Mouse (Mus musculus) mesoderm, embryonic 11.5 days (tissue): ENCODE measurements around the gene Mrpl58.

ENCODE experiments used
- DNase-seq: peaks from one replicate; pipeline ENCODE4 v3.0.0-alpha.2; 2012; ENCODE audit warnings: low read depth, low spot score

Gene Mrpl58

DNA sequence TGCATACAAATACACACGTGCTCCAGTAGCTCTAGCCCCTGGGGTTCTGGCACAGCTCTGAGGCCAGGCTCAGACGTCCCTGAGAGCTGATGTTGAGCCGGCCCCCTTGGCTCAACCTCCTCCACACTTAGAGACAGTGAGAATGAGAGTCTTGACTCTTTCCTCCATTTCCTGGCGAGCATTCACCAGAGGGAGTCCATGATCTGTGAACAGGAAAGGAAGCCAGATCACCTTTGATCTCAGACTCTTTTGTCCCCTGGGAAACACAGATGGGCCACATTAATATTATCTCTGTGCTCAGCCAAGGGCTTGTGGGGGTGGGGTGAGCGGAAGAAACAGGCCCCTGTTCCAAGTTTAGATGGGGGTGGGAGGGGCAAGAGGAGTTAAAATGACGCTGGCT lies 53.9 kb downstream of the Mrpl58 start:
- DNase-seq = no peak

GRCm38 (mm10) chr11:115460976-115461375 lies 57.4 kb downstream of the Mrpl58 start:
- no peak for DNase-seq

DNA sequence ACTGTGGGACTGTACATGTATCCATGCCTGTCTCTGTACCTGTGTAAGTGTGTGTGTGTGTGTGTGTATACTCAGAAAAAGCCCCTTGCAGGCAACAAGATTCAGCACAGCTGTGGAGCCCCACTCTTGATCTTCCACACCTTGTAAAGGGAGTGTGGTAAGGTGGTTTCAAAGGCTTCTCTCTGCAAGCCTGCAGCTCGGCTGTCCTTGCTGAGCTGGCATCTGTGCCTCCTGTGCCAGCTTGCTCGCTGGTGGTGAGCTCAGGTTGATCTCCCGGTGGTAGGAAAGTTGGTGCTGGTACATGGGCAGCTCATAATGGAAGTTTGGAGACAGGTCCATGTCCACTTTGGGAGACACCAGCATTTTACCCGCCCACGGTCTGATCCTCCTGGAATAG lies 58.3 kb downstream of the Mrpl58 start:
- DNase-seq = no peak
